Mouse (Mus musculus) gastrocnemius, adult 8-10 months (tissue): ENCODE measurements at regions not wholly inside any gene's neighbourhood (a gene's known extent, or its start where the extent isn't known, plus 50 kb on each side); places are given as distances from the start of the nearest gene placed in this dataset.

Experiments
- DNase-seq, 2 experiments: peaks; one replicate each; pipeline ENCODE4 v3.0.0; 2022; ENCODE audit warnings: low spot score in 2 of 2

- no peak for DNase-seq
These were observed 105.5 kb downstream of the Rpl14 start for GRCm38 (mm10) chr9:120676771-120677170.

GRCm38 (mm10) chr9:120677216-120677615 is 106.0 kb downstream of the Rpl14 start:
- DNase-seq = no peak

DNA sequence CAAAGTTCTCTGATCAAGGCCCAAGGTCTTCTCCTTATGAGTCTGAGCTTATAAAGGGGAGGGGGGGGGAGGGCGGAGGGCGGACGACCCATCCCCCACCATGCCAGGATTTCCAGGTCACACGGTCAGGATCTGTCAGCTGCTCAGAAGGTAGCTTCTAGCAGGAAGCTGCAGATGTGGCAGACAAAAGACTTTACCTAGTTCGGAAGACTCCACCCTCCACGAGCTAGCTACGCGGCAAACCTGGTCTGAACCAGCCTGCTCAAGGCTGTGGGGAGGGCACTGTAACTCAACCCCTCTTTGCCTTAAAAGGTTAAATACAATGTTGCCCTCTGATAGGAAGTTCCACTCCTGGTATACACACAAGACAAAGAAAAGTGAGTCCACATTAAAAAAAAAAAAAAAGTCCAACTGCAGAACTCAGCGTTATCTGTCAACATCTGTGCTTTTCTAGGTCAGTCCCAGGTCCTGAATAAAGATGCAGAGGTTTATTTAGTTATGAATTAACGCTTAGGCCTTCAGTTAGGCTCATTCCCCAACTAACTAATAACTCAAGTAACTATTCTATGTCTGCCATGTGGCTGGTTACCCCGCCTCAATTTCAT is 108.7 kb downstream of the Rpl14 start:
- no peak for DNase-seq

GRCm38 (mm10) chr9:120681404-120681803 is 110.2 kb downstream of the Rpl14 start:
- DNase-seq = no peak

- DNase-seq = no peak
These were observed 114.7 kb downstream of the Rpl14 start for GRCm38 (mm10) chr9:120685961-120686360.

DNA sequence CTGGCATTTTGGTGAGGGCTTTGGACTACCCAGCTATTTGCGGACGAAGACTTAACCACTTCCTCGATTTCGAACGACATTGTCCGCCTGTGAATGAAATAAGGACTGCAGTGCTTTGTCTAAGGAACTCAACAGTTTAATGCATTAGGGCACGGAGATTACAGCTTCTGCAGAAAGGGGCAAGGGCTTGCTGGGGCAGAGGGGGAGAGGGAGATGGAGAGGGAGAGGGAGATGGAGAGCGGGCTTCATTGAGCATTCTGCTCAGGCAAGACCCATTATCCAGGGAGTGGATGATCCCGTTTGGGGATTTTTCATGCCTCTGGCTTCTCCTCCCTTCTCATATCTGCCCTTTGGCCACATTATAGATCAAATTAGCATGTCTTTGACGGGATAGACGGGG is 117.8 kb downstream of the Rpl14 start:
- no peak for DNase-seq

- no peak for DNase-seq
These were observed 119.3 kb downstream of the Rpl14 start for GRCm38 (mm10) chr9:120690510-120690909.

DNA sequence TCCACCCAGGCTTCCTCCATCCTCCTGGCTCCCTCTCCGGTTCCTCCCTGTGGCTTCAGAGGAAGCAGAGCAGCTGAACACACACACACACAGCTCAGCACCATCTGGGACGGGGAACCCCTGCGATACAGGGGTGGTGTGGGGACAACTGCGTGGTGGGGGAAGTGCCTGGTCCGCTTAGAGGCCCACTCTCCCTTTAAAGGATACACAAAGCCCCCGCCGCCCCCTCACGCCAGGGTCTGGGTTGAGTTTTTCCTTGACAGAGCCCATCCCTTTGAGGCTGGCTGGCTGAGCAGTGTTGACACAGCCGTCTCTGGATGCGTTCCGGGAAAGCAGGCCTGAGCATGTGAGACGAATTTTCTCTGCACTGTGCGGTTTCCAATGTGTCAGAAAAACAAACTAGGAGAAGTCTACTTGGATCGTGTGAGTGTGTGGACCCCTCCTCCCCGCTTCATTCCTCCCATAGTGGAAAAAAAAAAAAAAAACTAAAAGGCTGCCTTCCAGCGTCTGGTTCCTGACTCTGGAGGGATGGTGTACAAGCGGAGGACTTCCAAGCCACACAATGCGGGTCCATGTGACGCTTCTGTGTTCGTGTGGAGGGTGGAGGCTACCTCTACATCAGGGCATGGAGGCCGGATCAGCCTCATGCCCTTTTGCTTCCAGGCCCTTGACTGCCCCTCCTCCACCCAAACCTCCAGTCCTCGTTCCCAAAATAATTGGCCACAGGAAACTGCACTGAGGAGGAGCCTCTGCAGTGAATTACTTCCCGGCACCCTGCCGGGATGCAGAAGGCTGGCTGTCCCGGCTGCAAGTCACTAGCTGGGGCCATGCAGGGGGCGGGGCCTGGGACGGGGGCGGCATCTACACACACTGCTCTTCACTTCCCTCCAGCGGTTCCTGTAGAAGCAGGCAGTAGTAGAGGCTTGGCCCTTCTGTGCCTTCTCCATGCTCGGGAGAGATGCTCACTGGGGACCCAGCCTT is 120.0 kb downstream of the Rpl14 start:
- DNase-seq = peak; percentile 74 to 85

- DNase-seq = no peak
These were observed 120.7 kb downstream of the Rpl14 start for GRCm38 (mm10) chr9:120691971-120692401.

DNA sequence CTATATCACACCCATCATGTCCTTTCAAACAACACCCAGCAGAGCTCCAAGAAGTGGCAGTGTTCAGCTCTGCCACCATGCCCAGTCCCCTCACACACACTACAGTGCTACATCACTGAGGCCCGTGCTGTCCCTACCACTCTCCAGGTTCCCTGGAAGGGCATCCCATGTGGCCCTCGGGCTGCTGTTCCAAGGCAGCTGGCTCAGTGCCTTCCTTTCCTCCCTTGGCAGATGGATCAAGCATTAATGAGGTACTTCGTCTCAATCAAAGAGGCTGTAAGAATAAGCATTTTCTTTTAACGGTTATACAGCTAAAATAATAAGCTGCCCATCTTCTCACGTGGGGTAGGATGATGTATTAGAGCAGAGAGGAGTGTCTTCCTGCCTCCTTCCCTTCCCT is 123.2 kb downstream of the Rpl14 start:
- DNase-seq = no peak

DNA sequence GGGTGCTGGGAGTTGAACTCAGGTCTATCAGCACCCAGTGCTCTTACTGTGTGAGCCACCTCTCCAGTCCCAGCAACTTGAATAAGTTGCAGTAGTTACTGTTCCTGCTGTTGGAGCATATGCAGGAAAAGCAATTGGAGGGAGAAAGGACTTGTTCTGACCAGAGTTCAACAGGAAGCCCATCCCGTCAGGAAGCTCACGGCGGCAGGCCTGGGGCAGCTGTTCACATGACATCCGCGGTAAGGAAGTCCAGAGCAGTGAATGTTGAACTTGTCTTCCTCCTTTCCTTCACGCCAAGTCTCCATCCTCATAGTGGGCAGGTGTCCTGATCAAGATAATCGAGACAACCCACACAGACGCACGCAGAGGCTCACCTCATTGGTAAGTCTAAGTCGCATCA is 124.7 kb downstream of the Rpl14 start:
- no peak for DNase-seq

DNA sequence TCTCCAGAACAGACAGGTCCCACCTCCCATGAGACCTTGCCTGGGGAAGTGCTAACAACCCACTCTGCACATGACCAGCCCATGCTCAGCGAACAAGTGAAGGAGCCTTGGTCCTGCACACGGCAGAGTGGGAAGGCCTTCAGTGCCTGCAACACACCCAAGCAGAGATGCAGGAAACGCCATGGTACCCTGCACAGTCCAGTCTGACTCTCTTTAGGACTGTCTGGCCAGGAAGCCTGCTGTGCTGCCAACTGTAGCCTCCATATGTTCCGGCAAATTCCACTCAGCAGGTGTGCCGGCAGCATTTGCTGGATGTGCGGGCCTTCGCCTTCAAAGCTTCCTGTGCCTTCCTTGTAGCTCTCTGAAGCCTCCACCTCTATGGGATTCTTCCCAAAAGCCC is 126.5 kb downstream of the Rpl14 start:
- DNase-seq = no peak

- no peak for DNase-seq
These were observed 128.5 kb downstream of the Rpl14 start for GRCm38 (mm10) chr9:120699781-120700180.

DNA sequence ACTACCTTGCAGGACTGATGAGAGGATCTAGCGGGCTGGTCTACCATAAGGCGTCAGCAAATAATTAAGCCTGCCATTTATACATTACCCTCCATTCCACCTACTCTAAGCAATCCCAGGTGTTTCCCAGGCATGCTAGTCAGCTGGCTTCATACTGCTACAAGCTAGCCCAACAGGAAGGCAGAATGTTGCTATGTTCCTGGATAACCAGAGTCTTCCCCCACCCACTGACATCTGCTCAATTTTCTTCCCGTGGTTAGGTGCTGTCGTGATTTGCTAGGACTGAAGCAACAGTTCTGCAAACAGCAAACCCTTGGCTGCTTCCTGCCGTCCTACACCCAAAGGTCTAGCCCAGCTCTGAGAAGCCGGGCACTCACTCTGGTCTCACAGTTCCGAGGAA is 131.6 kb downstream of the Rpl14 start:
- no peak for DNase-seq

DNA sequence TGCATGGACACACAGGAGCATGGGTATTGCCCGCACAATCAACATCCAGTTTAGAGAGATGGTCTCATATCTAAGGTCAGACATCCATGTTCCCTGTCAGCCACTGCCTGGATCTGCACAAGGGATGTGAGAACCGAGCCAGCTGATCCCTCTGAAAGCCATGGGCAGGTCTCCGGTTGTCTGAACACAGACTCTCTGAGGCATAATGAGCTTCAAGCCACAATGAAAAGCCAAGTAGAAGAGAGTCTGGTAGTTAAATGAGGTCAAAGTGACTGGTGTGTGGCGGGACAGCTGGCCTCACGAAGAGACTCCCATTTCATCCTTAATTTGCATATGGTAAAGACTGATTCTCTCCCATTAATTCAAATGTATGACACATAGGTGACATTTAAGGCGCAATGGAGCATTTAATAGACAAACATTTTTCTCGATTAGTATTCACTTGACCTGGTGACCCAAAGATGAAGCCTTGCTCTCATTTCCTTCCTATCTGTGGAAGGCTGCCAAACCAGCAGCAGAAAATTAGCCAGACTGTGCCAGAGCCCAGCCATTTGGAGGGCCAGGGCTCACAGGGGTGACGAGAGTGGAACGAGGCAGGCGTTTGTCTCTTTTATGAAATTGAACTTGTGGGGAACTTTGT is 132.2 kb downstream of the Rpl14 start:
- no peak for DNase-seq

GRCm38 (mm10) chr9:120706562-120707198 is 135.4 kb downstream of the Rpl14 start:
- DNase-seq = no peak

DNA sequence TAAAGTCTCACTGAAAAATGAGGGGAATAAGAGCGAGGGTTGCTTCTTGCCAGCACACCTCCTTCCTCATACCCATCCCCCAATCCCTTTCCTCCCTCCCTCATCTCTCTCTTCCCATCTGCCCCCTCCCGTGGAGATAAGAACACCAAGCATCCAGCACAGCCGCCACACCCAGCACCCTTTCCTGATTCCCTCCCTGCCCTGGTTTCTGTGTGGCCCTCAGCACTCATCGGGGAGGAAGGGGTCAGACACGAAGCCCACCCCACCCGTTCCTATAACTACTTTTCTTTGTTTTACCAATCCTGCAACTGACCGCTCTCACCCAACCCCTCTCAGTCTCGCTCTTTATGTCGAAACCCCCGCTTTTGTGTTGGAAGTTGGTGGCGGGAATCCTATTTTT is 137.3 kb downstream of the Rpl14 start:
- no peak for DNase-seq

- no peak for DNase-seq
These were observed 138.0 kb downstream of the Rpl14 start for GRCm38 (mm10) chr9:120709146-120709655.

DNA sequence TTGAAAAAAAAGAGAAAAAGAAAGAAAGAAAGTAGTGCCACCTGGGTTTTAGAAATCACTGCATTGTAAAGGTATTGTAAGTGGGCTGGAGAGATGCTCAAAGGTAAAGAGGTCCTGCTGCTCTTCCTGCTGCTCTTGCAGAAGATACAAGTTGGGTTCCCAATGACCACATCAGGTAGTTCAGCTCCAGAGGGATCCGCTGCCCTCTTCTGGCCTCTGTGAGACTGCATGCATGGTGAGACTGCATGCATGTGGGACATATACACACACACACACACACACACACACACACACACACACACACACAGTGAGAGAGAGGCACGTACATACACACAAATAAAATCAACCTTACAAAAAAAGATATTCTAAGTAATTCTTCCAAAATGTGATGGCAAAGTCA is 141.7 kb downstream of the Rpl14 start:
- no peak for DNase-seq

GRCm38 (mm10) chr9:120715665-120716121 is 144.4 kb downstream of the Rpl14 start:
- DNase-seq = no peak

DNA sequence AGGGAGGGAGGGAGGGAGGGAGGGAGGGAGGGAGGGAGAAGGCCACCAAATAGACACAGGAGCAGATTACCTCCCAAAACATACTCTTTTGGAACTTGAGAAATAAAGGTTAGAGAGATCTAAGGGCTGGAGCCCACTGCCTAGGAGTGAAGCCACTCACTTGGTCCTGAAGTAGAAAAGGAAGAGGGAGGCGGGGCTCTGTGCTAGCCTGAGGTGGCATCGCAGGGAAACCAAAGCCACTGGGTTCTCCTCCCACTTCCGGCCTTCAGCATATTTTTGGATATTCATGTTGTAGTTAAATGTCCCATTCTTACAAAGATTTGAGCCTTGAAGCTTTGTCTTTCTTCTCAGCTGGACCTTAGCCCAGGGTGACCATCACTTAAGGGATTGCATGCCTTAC is 147.6 kb downstream of the Rpl14 start:
- DNase-seq = no peak
